Mouse (Mus musculus): ENCODE measurements around the gene Nol10. TPM values are rescaled to one million over a fixed set of nuclear protein-coding genes. Genes with fewer than 3 reads are reported as not detected.

The Nol10 gene
- polyA plus RNA-seq, 1 experiment = 13.2 TPM

DNA sequence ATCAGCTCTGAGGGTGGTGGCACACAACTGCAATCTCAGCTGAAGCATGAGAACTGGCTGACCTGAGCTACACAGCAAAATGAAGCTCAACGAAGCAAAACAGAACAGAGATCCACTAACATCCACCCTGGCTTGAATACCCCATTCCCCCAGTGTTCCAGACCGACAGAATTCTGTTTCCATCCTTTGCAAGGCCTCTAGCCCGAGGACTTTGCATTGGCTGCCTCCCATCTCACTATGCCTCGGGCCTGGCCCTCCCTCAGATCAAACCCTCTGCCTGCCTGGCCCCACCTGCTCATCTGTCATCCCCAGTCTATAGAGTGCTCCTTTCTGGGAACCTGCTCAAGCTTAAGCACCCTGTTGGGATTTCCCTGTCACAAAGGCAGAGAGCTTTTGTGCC lies 126.4 kb downstream of the Nol10 start:
- Histone ChIP-seq H3K79me2 (ENCODE audit: control insufficient read depth, insufficient read depth) (no peaks in the 10 kb centered on the region), H3K27me3 (ENCODE audit: control insufficient read depth, insufficient read depth, insufficient read length) (peaks cover 6% of the 10 kb centered on the region), H3K4me3 (no peak overlapping the region), H3K4me2 (ENCODE audit: low read depth) (no peak overlapping the region), H3ac (ENCODE audit: control insufficient read depth, insufficient read length) (no peak overlapping the region), H3K36me3 (ENCODE audit: control insufficient read depth, insufficient read depth) (no peaks in the 10 kb centered on the region)
- TF ChIP-seq POLR2A (IDR thresholded peaks at IDR 0.05; ENCODE audit: insufficient read length, low read depth) (no peak), MAX (IDR thresholded peaks at IDR 0.05; ENCODE audit: low read depth) (no peak)

DNA sequence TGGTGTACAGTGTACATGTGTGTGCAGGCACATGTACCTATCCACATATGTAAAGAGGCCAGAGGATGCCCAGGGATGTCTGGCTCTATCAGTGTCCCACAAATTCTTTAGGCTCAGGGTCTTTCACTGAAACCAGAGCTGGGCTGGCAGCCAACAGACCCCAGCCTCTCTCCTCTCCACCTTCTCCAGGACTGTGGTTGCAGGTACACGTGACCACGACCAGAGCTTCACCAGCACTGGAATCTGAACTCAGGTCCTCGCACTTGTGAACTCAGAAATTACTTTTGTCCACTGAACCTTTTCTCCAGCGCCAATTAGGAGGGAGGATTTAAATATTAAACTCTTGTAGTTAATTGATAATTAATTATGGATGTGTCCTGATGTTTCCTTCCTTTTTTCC lies 126.9 kb downstream of the Nol10 start:
- no peaks in the 10 kb centered on the region for H3K79me2 ChIP-seq (ENCODE audit: control insufficient read depth, insufficient read depth)
- no peaks in the 10 kb centered on the region for H3K36me3 ChIP-seq (ENCODE audit: control insufficient read depth, insufficient read depth)
- TF ChIP-seq MAX (IDR thresholded peaks at IDR 0.05; ENCODE audit: low read depth) (no peak), SRF (IDR thresholded peaks at IDR 0.05; ENCODE audit: control insufficient read depth, insufficient read length, low read depth) (no peak), TCF12 (IDR thresholded peaks at IDR 0.05; ENCODE audit: insufficient read depth, poor library complexity, severe bottlenecking) (no peak), MYOD1 (IDR thresholded peaks at IDR 0.05; ENCODE audit: control insufficient read depth in 1 of 3, insufficient read length in 2 of 3, low read depth in 2 of 3) (no peak), REST (IDR thresholded peaks at IDR 0.05; ENCODE audit: insufficient read depth, insufficient read length) (no peak), POLR2A (IDR thresholded peaks at IDR 0.05; ENCODE audit: insufficient read length, low read depth) (no peak), E2F4 (IDR thresholded peaks at IDR 0.05; ENCODE audit: insufficient read depth) (no peak), MYOG (IDR thresholded peaks at IDR 0.05; ENCODE audit: control insufficient read depth in 1 of 3, insufficient read depth in 1 of 3, insufficient read length in 2 of 3, low read depth in 2 of 3) (no peak), USF1 (IDR thresholded peaks at IDR 0.05; ENCODE audit: low read depth) (no peak), POLR2AphosphoS2 (IDR thresholded peaks at IDR 0.05; ENCODE audit: insufficient read length, low read depth) (no peak), TCF3 (IDR thresholded peaks at IDR 0.05; ENCODE audit: insufficient read length, low read depth) (no peak), CEBPB (IDR thresholded peaks at IDR 0.05; ENCODE audit: insufficient read depth, poor library complexity, severe bottlenecking) (no peak)
- no peak overlapping the region for H3ac ChIP-seq (ENCODE audit: control insufficient read depth, insufficient read length)
- H3K4me3 ChIP-seq = no peak overlapping the region
- H3K4me2 ChIP-seq (ENCODE audit: low read depth) = no peak overlapping the region
- peaks cover 6% of the 10 kb centered on the region for H3K27me3 ChIP-seq (ENCODE audit: control insufficient read depth, insufficient read depth, insufficient read length)

DNA sequence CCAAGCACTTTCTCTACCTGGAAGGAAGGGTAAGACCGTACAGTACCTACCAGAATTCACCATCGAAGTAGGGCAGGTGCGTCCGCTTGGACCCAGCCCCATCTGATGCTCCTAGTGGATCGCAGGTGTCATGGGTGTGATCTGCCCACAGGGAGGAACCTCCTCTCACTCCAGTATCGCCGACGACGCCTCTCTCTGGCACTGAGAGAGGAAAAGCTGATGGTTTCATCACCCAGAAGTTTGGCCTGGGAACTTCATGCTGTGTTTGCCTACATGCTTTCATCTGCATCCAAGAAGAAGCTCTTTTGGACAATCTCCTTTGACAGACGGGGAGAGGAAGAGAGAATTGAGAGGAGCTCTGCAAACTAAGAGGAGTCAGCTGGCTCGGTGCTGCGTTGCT lies 129.9 kb downstream of the Nol10 start:
- TF ChIP-seq USF1 (IDR thresholded peaks at IDR 0.05; ENCODE audit: low read depth) (no peak), SRF (IDR thresholded peaks at IDR 0.05; ENCODE audit: control insufficient read depth, insufficient read length, low read depth) (no peak), CEBPB (IDR thresholded peaks at IDR 0.05; ENCODE audit: insufficient read depth, poor library complexity, severe bottlenecking) (no peak), TCF12 (IDR thresholded peaks at IDR 0.05; ENCODE audit: insufficient read depth, poor library complexity, severe bottlenecking) (no peak), TCF3 (IDR thresholded peaks at IDR 0.05; ENCODE audit: insufficient read length, low read depth) (no peak), MYOD1 (IDR thresholded peaks at IDR 0.05; ENCODE audit: control insufficient read depth in 1 of 3, insufficient read length in 2 of 3, low read depth in 2 of 3) (no peak), MYOG (IDR thresholded peaks at IDR 0.05; ENCODE audit: control insufficient read depth in 1 of 3, insufficient read depth in 1 of 3, insufficient read length in 2 of 3, low read depth in 2 of 3) (no peak), MAX (IDR thresholded peaks at IDR 0.05; ENCODE audit: low read depth) (no peak), POLR2A (IDR thresholded peaks at IDR 0.05; ENCODE audit: insufficient read length, low read depth) (no peak), REST (IDR thresholded peaks at IDR 0.05; ENCODE audit: insufficient read depth, insufficient read length) (no peak)
- H3K4me2 ChIP-seq (ENCODE audit: low read depth) = no peak overlapping the region
- H3K36me3 ChIP-seq (ENCODE audit: control insufficient read depth, insufficient read depth) = no peaks in the 10 kb centered on the region
- no peak overlapping the region for H3K4me3 ChIP-seq
- H3K27me3 ChIP-seq (ENCODE audit: control insufficient read depth, insufficient read depth, insufficient read length) = peaks cover 6% of the 10 kb centered on the region
- H3ac ChIP-seq (ENCODE audit: control insufficient read depth, insufficient read length) = no peak overlapping the region
- no peaks in the 10 kb centered on the region for H3K79me2 ChIP-seq (ENCODE audit: control insufficient read depth, insufficient read depth)

DNA sequence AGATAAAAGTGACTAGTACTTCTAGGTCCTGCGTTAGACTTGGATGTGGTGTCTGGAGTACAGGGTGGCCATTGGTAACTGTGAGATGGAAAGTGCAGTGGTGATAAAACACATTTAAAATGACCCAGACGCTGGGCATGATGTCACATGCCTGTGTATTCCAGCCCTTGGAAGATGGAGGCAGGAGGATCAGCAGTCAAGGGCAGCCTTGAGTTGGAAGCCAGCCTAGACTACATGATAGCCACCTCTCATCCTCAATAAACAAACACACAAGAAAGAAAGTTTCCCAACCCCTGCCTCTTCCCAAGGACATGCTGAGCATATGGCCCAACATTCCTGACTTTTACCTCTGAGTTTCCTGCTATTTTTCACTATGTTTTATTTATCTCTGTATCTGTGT lies 130.6 kb downstream of the Nol10 start:
- H3K4me3 ChIP-seq = no peak overlapping the region
- H3K36me3 ChIP-seq (ENCODE audit: control insufficient read depth, insufficient read depth) = no peaks in the 10 kb centered on the region
- no peak overlapping the region for H3ac ChIP-seq (ENCODE audit: control insufficient read depth, insufficient read length)
- H3K4me2 ChIP-seq (ENCODE audit: low read depth) = no peak overlapping the region
- H3K27me3 ChIP-seq (ENCODE audit: control insufficient read depth, insufficient read depth, insufficient read length) = peaks cover 6% of the 10 kb centered on the region
- no peak for TF ChIP-seq USF1 (IDR thresholded peaks at IDR 0.05; ENCODE audit: low read depth)
- no peak for TF ChIP-seq SRF (IDR thresholded peaks at IDR 0.05; ENCODE audit: control insufficient read depth, insufficient read length, low read depth)
- TF ChIP-seq MYOG (IDR thresholded peaks at IDR 0.05; ENCODE audit: control insufficient read depth in 1 of 3, insufficient read depth in 1 of 3, insufficient read length in 2 of 3, low read depth in 2 of 3) = no peak
- TF ChIP-seq CEBPB (IDR thresholded peaks at IDR 0.05; ENCODE audit: insufficient read depth, poor library complexity, severe bottlenecking) = no peak
- no peak for TF ChIP-seq TCF3 (IDR thresholded peaks at IDR 0.05; ENCODE audit: insufficient read length, low read depth)
- no peak for TF ChIP-seq TCF12 (IDR thresholded peaks at IDR 0.05; ENCODE audit: insufficient read depth, poor library complexity, severe bottlenecking)
- TF ChIP-seq REST (IDR thresholded peaks at IDR 0.05; ENCODE audit: insufficient read depth, insufficient read length) = no peak
- no peak for TF ChIP-seq POLR2A (IDR thresholded peaks at IDR 0.05; ENCODE audit: insufficient read length, low read depth)
- no peak for TF ChIP-seq POLR2AphosphoS2 (IDR thresholded peaks at IDR 0.05; ENCODE audit: insufficient read length, low read depth)
- TF ChIP-seq MYOD1 (IDR thresholded peaks at IDR 0.05; ENCODE audit: control insufficient read depth in 1 of 3, insufficient read length in 2 of 3, low read depth in 2 of 3) = no peak
- H3K79me2 ChIP-seq (ENCODE audit: control insufficient read depth, insufficient read depth) = no peaks in the 10 kb centered on the region

Other genes starting within 250 kb of the Nol10 start
- gene Kcnf1, start 171.6 kb upstream of the Nol10 start, polyA plus RNA-seq (2012; fragmentation: generic; extraction: Trizol) = 1.7 TPM
- gene Pdia6, start 81.9 kb upstream of the Nol10 start, polyA plus RNA-seq (2012; fragmentation: generic; extraction: Trizol) = 135 TPM
- 7.2 TPM for gene Atp6v1c2, start 19.1 kb upstream of the Nol10 start, polyA plus RNA-seq (2012; fragmentation: generic; extraction: Trizol)
- 199 TPM for gene Odc1, start 196.3 kb downstream of the Nol10 start, polyA plus RNA-seq (2012; fragmentation: generic; extraction: Trizol)